Mouse (Mus musculus): ENCODE data around the gene Stk32b. TPM values are rescaled to one million over a fixed set of nuclear protein-coding genes. Genes with fewer than 3 reads are reported as not detected.

Stk32b gene
- total RNA-seq, 1 experiment, result 0.13 TPM

DNA sequence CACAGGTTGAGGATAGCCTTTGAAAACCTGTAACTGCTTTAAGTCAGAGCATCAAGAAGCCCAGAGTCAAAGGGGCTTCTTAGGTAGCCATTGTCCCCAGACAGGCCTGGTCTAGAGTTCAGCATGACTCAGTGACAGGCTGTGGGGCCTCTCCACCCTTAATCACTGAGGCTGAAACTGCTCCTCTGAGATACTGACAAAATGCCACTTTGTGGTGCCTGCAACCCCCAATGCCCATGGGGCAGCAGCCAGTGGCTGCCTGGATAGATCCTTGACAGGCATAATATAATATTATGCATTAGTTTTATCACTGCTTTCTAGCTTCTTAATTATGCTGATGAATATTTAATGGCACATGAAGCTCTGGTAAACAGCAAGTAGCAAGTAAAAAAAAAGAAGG, 289.8 kb downstream of the Stk32b start:
- Histone ChIP-seq H3K4me3 (ENCODE audit: insufficient read depth in 1 of 2, low read depth in 1 of 2, low read length in 2 of 2, poor library complexity in 1 of 2, severe bottlenecking in 1 of 2) (no peak overlapping the region), H3K4me1 (ENCODE audit: control insufficient read depth in 2 of 2, insufficient read depth in 2 of 2, low read length in 2 of 2, poor library complexity in 1 of 2) (no peaks in the 10 kb centered on the region), H3K9ac (ENCODE audit: insufficient read depth, low read depth, low read length, poor library complexity, severe bottlenecking) (no peak overlapping the region), H3K36me3 (ENCODE audit: control insufficient read depth, insufficient read depth, low read length, poor library complexity, severe bottlenecking) (peaks cover 3% of the 10 kb centered on the region; the same call in 1 of the 2 replicates), H3K27ac (ENCODE audit: insufficient read depth, low read depth, low read length, poor library complexity, severe bottlenecking) (no peak overlapping the region), H3K9me3 (ENCODE audit: control insufficient read depth, insufficient read depth, low read depth, low read length) (no peaks in the 10 kb centered on the region)
- TF ChIP-seq ZNF384 (IDR thresholded peaks at IDR 0.05; ENCODE audit: low read depth, low read length), result no peak
- TF ChIP-seq HCFC1 (IDR thresholded peaks at IDR 0.05; ENCODE audit: borderline replicate concordance, insufficient read depth, low read length), result no peak
- no peak for TF ChIP-seq ZC3H11A (IDR thresholded peaks at IDR 0.05; ENCODE audit: borderline replicate concordance, low read depth, low read length)
- TF ChIP-seq MAFK (IDR thresholded peaks at IDR 0.05; ENCODE audit: insufficient read depth, low read depth, low read length), result no peak
- no peak for TF ChIP-seq CHD2 (IDR thresholded peaks at IDR 0.05; ENCODE audit: low read depth, low read length)
- no peak for DNase-seq (ENCODE audit: low read depth, low spot score)
- in situ Hi-C loops (cut with MboI; ENCODE audit: low sequenced_read_pairs in 2 of 2, unreplicated experiment in 2 of 2), result no loop called here

- Histone ChIP-seq H3K4me3 (ENCODE audit: insufficient read depth in 1 of 2, low read depth in 1 of 2, low read length in 2 of 2, poor library complexity in 1 of 2, severe bottlenecking in 1 of 2) (no peak overlapping the region), H3K9me3 (ENCODE audit: control insufficient read depth, insufficient read depth, low read depth, low read length) (no peaks in the 10 kb centered on the region), H3K9ac (ENCODE audit: insufficient read depth, low read depth, low read length, poor library complexity, severe bottlenecking) (no peak overlapping the region), H3K27ac (ENCODE audit: insufficient read depth, low read depth, low read length, poor library complexity, severe bottlenecking) (no peak overlapping the region), H3K4me1 (ENCODE audit: control insufficient read depth in 2 of 2, insufficient read depth in 2 of 2, low read length in 2 of 2, poor library complexity in 1 of 2) (no peaks in the 10 kb centered on the region), H3K36me3 (ENCODE audit: control insufficient read depth, insufficient read depth, low read length, poor library complexity, severe bottlenecking) (peaks cover 3% of the 10 kb centered on the region; the same call in 1 of the 2 replicates)
- in situ Hi-C loops (cut with MboI; ENCODE audit: low sequenced_read_pairs in 2 of 2, unreplicated experiment in 2 of 2), result no loop called here
- TF ChIP-seq HCFC1 (IDR thresholded peaks at IDR 0.05; ENCODE audit: borderline replicate concordance, insufficient read depth, low read length) (no peak), CHD2 (IDR thresholded peaks at IDR 0.05; ENCODE audit: low read depth, low read length) (no peak), ZC3H11A (IDR thresholded peaks at IDR 0.05; ENCODE audit: borderline replicate concordance, low read depth, low read length) (no peak), MAFK (IDR thresholded peaks at IDR 0.05; ENCODE audit: insufficient read depth, low read depth, low read length) (no peak), ZNF384 (IDR thresholded peaks at IDR 0.05; ENCODE audit: low read depth, low read length) (no peak)
- DNase-seq (ENCODE audit: low read depth, low spot score), result no peak
Observed at GRCm38 (mm10) chr5:37419028-37419427, 297.9 kb downstream of the Stk32b start.

Other genes starting within 250 kb of the Stk32b start
- gene Cytl1, start 18.3 kb upstream of the Stk32b start, total RNA-seq (2012; rRNA removed), result not detected in 2 replicates
- 0.48 and 2.1 TPM in 2 replicates for gene Msx1, start 107.4 kb upstream of the Stk32b start, total RNA-seq (2012; rRNA removed)

Measured in ES-E14 (cell line).